Mouse (Mus musculus): ENCODE data around the gene Zfp626. TPM values are rescaled to one million over a fixed set of nuclear protein-coding genes. Genes with fewer than 3 reads are reported as not detected.
A peak's percentile ranks its signal among the peaks of the same experiment; 100 is the strongest.
"Not testable (repeated sequence)": the region's sequence is repeated elsewhere in the genome, so short reads cannot be mapped to it uniquely, and the experiment has no call there.

Gene Zfp626
- polyA plus RNA-seq, 1 experiment = 1.2 TPM

GRCm38 (mm10) chr7:27801137-27801536 is 5.9 kb upstream of the Zfp626 start:
- H3ac ChIP-seq (ENCODE audit: control insufficient read depth, insufficient read length, low read depth) = no peak overlapping the region
- no peaks in the 10 kb centered on the region for H3K36me3 ChIP-seq (ENCODE audit: control insufficient read depth, insufficient read depth)
- H3K4me3 ChIP-seq (ENCODE audit: insufficient read depth, poor library complexity, severe bottlenecking) = no peak overlapping the region
- H3K27me3 ChIP-seq (ENCODE audit: control insufficient read depth, insufficient read depth, insufficient read length) = no peaks in the 10 kb centered on the region
- TF ChIP-seq USF1 (IDR thresholded peaks at IDR 0.05; ENCODE audit: low read depth) (no peak), MYOG (IDR thresholded peaks at IDR 0.05; ENCODE audit: control insufficient read depth, extremely low read depth, insufficient read length) (no peak), MAX (IDR thresholded peaks at IDR 0.05) (no peak), CTCF (IDR thresholded peaks at IDR 0.05; ENCODE audit: control insufficient read depth, insufficient read depth, insufficient read length) (no peak), FOSL1 (IDR thresholded peaks at IDR 0.05; ENCODE audit: insufficient read depth, low read length, poor library complexity, severe bottlenecking) (no peak), CEBPB (IDR thresholded peaks at IDR 0.05; ENCODE audit: low read depth) (no peak), MYOD1 (IDR thresholded peaks at IDR 0.05; ENCODE audit: control insufficient read depth, insufficient read length, low read depth) (no peak)
- peaks cover 13% of the 10 kb centered on the region for H3K79me2 ChIP-seq (ENCODE audit: control insufficient read depth, insufficient read depth)
- peaks cover 4% of the 10 kb centered on the region for H3K79me3 ChIP-seq (ENCODE audit: low read depth)

- H3K79me3 ChIP-seq (ENCODE audit: low read depth) = peaks cover 5% of the 10 kb centered on the region
- H3K27me3 ChIP-seq (ENCODE audit: control insufficient read depth, insufficient read depth, insufficient read length) = no peaks in the 10 kb centered on the region
- peaks cover 17% of the 10 kb centered on the region for H3K79me2 ChIP-seq (ENCODE audit: control insufficient read depth, insufficient read depth)
- H3K36me3 ChIP-seq (ENCODE audit: control insufficient read depth, insufficient read depth) = no peaks in the 10 kb centered on the region
- no peak for TF ChIP-seq CTCF (IDR thresholded peaks at IDR 0.05; ENCODE audit: control insufficient read depth, insufficient read depth, insufficient read length)
- no peak for TF ChIP-seq MAX (IDR thresholded peaks at IDR 0.05)
- no peak for TF ChIP-seq MYOG (IDR thresholded peaks at IDR 0.05; ENCODE audit: control insufficient read depth, extremely low read depth, insufficient read length)
- no peak for TF ChIP-seq FOSL1 (IDR thresholded peaks at IDR 0.05; ENCODE audit: insufficient read depth, low read length, poor library complexity, severe bottlenecking)
- no peak for TF ChIP-seq CEBPB (IDR thresholded peaks at IDR 0.05; ENCODE audit: low read depth)
- no peak for TF ChIP-seq MYOD1 (IDR thresholded peaks at IDR 0.05; ENCODE audit: control insufficient read depth, insufficient read length, low read depth)
- no peak for TF ChIP-seq USF1 (IDR thresholded peaks at IDR 0.05; ENCODE audit: low read depth)
- H3K4me3 ChIP-seq (ENCODE audit: insufficient read depth, poor library complexity, severe bottlenecking) = no peak overlapping the region
- no peak overlapping the region for H3ac ChIP-seq (ENCODE audit: control insufficient read depth, insufficient read length, low read depth)
These were observed 4.0 kb upstream of the Zfp626 start for GRCm38 (mm10) chr7:27802986-27803385.

GRCm38 (mm10) chr7:27804297-27805030 is 2.5 kb upstream of the Zfp626 start:
- Histone ChIP-seq H3K36me3 (ENCODE audit: control insufficient read depth, insufficient read depth) (no peaks in the 10 kb centered on the region), H3K4me3 (ENCODE audit: insufficient read depth, poor library complexity, severe bottlenecking) (peak overlapping the region; percentile 70), H3ac (ENCODE audit: control insufficient read depth, insufficient read length, low read depth) (peak overlapping the region; percentile 96), H3K27me3 (ENCODE audit: control insufficient read depth, insufficient read depth, insufficient read length) (no peaks in the 10 kb centered on the region), H3K79me2 (ENCODE audit: control insufficient read depth, insufficient read depth) (peaks cover 17% of the 10 kb centered on the region), H3K79me3 (ENCODE audit: low read depth) (peaks cover 5% of the 10 kb centered on the region)
- TF ChIP-seq FOSL1 (IDR thresholded peaks at IDR 0.05; ENCODE audit: insufficient read depth, low read length, poor library complexity, severe bottlenecking) (no peak), MYOD1 (IDR thresholded peaks at IDR 0.05; ENCODE audit: control insufficient read depth, insufficient read length, low read depth) (no peak), CTCF (IDR thresholded peaks at IDR 0.05; ENCODE audit: control insufficient read depth, insufficient read depth, insufficient read length) (no peak), MYOG (IDR thresholded peaks at IDR 0.05; ENCODE audit: control insufficient read depth, extremely low read depth, insufficient read length) (no peak), MAX (IDR thresholded peaks at IDR 0.05) (no peak), USF1 (IDR thresholded peaks at IDR 0.05; ENCODE audit: low read depth) (no peak), CEBPB (IDR thresholded peaks at IDR 0.05; ENCODE audit: low read depth) (no peak)

GRCm38 (mm10) chr7:27807305-27807704 is 309 bp downstream of the Zfp626 start:
- peaks cover 17% of the 10 kb centered on the region for H3K79me2 ChIP-seq (ENCODE audit: control insufficient read depth, insufficient read depth)
- H3K4me3 ChIP-seq (ENCODE audit: insufficient read depth, poor library complexity, severe bottlenecking); H3K79me3 ChIP-seq (ENCODE audit: low read depth); H3K27me3 ChIP-seq (ENCODE audit: control insufficient read depth, insufficient read depth, insufficient read length); H3K36me3 ChIP-seq (ENCODE audit: control insufficient read depth, insufficient read depth); H3ac ChIP-seq (ENCODE audit: control insufficient read depth, insufficient read length, low read depth): not testable (repeated sequence)

GRCm38 (mm10) chr7:27818526-27819110 is 11.6 kb downstream of the Zfp626 start:
- Histone ChIP-seq H3K27me3 (ENCODE audit: control insufficient read depth, insufficient read depth, insufficient read length) (no peaks in the 10 kb centered on the region), H3K4me3 (ENCODE audit: insufficient read depth, poor library complexity, severe bottlenecking) (no peak overlapping the region), H3ac (ENCODE audit: control insufficient read depth, insufficient read length, low read depth) (no peak overlapping the region), H3K79me3 (ENCODE audit: low read depth) (no peaks in the 10 kb centered on the region), H3K36me3 (ENCODE audit: control insufficient read depth, insufficient read depth) (peaks cover 13% of the 10 kb centered on the region), H3K79me2 (ENCODE audit: control insufficient read depth, insufficient read depth) (no peaks in the 10 kb centered on the region)
- no peak for TF ChIP-seq CEBPB (IDR thresholded peaks at IDR 0.05; ENCODE audit: low read depth)
- TF ChIP-seq CTCF (IDR thresholded peaks at IDR 0.05; ENCODE audit: control insufficient read depth, insufficient read depth, insufficient read length) = no peak
- TF ChIP-seq MYOD1 (IDR thresholded peaks at IDR 0.05; ENCODE audit: control insufficient read depth, insufficient read length, low read depth) = no peak
- no peak for TF ChIP-seq USF1 (IDR thresholded peaks at IDR 0.05; ENCODE audit: low read depth)
- TF ChIP-seq FOSL1 (IDR thresholded peaks at IDR 0.05; ENCODE audit: insufficient read depth, low read length, poor library complexity, severe bottlenecking) = no peak
- TF ChIP-seq MAX (IDR thresholded peaks at IDR 0.05) = no peak
- no peak for TF ChIP-seq MYOG (IDR thresholded peaks at IDR 0.05; ENCODE audit: control insufficient read depth, extremely low read depth, insufficient read length)

Data from C2C12 (cell line).